Mouse (Mus musculus) layer of hippocampus, adult 11-12 months (tissue): ENCODE measurements around the gene Itsn1.

Experiments
- DNase-seq: peaks from one replicate; pipeline ENCODE4 v3.0.0; 2022; ENCODE audit warnings: low spot score

The Itsn1 gene

GRCm38 (mm10) chr16:91848906-91849603 is 120.0 kb downstream of the Itsn1 start:
- no peak for DNase-seq

DNA sequence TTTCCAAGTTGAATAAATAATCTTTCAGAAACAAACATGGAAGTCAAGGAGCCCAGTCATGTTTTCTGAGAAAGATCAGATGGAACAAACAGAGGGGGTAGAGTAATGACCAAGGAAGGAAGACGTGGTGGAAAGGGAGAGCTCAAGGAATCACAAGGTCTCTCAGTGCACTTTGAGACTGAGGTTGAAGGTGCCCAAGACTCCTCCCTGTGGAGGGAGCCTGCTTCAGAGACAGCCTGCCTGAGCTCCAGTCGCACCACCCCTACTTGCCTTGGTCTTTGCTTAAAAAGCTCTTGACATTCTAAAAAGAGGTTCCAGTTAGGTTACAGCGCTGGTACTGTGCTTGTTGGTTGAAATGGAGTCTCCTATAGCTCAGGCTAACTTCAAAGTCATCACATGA is 121.1 kb downstream of the Itsn1 start:
- no peak for DNase-seq

GRCm38 (mm10) chr16:91851456-91852231 is 122.6 kb downstream of the Itsn1 start:
- DNase-seq = no peak

- no peak for DNase-seq
Measured at GRCm38 (mm10) chr16:91852753-91853152, 123.7 kb downstream of the Itsn1 start.

- no peak for DNase-seq
Measured at GRCm38 (mm10) chr16:91853223-91853622, 124.1 kb downstream of the Itsn1 start.

GRCm38 (mm10) chr16:91858695-91859094 is 129.6 kb downstream of the Itsn1 start:
- no peak for DNase-seq

DNA sequence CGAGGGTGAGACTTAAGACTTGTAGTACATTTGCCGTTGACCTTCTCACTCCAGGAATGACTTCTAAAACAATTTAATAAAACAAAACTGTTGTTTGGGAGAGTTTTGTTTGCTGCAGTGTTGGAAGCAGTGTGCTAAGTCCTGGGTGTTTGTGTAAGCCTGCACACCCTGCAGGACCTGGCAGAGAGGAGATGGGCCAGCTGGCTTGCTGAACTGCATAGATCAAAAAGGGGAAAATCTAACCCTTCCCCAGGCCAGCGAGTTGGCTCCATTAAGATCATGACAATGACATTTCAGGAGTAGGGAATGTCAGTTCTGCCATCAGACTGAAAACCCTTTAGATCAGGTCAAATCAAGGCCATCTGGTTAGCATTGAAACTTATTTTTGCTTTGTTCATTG is 130.1 kb downstream of the Itsn1 start:
- DNase-seq = no peak

GRCm38 (mm10) chr16:91859958-91860357 is 130.9 kb downstream of the Itsn1 start:
- no peak for DNase-seq

- DNase-seq = no peak
Measured at GRCm38 (mm10) chr16:91860471-91861125, 131.5 kb downstream of the Itsn1 start.

GRCm38 (mm10) chr16:91861784-91862371 is 132.8 kb downstream of the Itsn1 start:
- no peak for DNase-seq

DNA sequence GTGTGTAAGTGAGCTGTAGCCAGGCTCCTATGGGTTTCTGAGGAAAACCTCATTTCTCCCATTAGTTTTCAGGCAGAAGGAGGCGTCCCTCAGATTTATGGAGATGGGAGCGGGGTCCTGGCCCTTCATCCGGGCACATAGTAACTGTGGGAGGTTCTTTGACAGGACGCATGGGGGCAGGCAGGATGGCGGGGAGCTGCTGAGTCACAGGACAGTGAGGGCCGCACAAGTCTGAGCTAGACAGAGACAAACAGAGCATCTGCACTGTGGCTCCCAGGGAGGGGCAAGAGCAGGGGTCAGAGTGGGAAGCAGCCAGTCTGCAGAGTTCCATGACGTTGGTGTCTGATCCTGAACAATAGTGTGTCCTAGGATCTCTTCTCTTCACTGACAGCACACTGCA is 133.8 kb downstream of the Itsn1 start:
- DNase-seq = no peak

GRCm38 (mm10) chr16:91864646-91865332 is 135.7 kb downstream of the Itsn1 start:
- DNase-seq = no peak

- DNase-seq = no peak
Measured at GRCm38 (mm10) chr16:91865570-91866257, 136.6 kb downstream of the Itsn1 start.

DNA sequence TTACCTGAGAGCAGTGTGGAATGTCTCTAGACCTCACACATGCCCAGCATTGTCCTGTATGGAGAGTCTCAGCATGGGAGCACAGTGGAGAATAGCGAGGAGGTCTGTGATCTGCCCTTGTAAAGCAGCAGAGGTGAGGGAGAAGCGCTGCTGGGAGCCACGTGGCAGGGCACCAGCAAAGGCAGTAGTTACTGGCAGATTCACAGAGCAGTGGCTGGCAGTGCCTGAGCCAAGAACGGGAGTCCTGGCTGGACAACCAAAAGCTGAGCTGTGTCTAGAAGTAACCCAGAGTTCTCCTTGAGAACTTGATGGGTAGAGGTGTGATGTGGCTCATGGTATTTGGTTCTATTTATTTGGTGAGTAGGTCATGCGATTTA is 137.2 kb downstream of the Itsn1 start:
- no peak for DNase-seq

DNA sequence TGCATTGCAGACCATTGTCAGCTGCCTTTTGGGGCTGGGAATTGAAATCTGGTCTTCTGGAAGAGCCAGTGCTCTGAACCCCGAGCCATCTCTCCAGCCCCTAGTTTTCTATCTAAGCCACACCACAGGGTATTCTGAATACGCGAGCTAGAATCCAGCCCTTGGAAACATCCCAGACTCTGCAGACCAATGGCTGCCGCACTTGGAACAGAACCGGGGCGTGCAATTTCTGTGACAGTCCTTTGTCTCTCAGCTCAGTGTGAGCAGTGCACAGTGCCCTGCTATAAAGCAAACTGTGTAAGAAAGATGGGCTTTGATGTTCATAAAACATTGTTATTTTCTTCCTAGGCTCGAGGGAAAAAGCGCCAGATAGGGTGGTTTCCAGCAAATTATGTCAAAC is 138.6 kb downstream of the Itsn1 start:
- no peak for DNase-seq

- DNase-seq = peak; percentile 74
Measured at GRCm38 (mm10) chr16:91868943-91869911, 140.1 kb downstream of the Itsn1 start.

GRCm38 (mm10) chr16:91870158-91870582 is 141.1 kb downstream of the Itsn1 start:
- no peak for DNase-seq

GRCm38 (mm10) chr16:91871188-91871587 is 142.1 kb downstream of the Itsn1 start:
- DNase-seq = no peak

GRCm38 (mm10) chr16:91873695-91874094 is 144.6 kb downstream of the Itsn1 start:
- no peak for DNase-seq
